Mouse (Mus musculus) E14TG2a.4 (cell line): ENCODE results near the gene Tenm1.

ENCODE experiments used
- CTCF ChIP-seq: conservative IDR thresholded peaks from 2 replicates; pipeline ENCODE4 v1.5.1; 2014; ENCODE audit warnings: low read length
- NANOG ChIP-seq: IDR thresholded peaks from 2 replicates; pipeline ENCODE4 v1.6.1; 2014; ENCODE audit warnings: borderline replicate concordance, low read length, mixed read lengths

DNA sequence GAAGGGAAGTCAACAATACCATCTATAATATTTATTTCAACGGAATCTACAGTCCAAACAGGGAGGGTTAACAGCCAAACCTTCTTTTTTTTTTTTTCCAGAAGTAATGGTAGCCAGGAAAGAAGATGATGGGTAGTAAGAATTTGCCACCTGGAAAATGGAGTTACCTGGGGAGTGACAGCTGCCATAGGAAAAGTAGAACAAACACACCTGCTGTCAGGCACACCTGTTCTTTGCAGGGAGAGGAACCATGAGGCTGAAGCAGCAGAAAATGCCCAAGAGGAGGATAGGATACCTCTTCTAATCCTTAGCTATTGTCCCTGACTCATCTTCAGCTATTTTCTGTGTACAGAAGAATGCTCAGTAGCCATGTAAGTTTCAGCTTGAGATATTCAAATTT is 306.4 kb downstream of the Tenm1 start:
- TF ChIP-seq CTCF (no peak), NANOG (no peak)
